Mouse (Mus musculus): ENCODE results near the gene Gm10401. TPM values are rescaled to one million over a fixed set of nuclear protein-coding genes. Genes with fewer than 3 reads are reported as not detected.
A peak's percentile ranks its signal among the peaks of the same experiment; 100 is the strongest.
"Not testable (repeated sequence)": the region's sequence is repeated elsewhere in the genome, so short reads cannot be mapped to it uniquely, and the experiment has no call there.

Gm10401 gene
- polyA plus RNA-seq, 1 experiment from 2014 or later, result 8.5 TPM

- not testable (repeated sequence) for H3K9me3 ChIP-seq (replicated peaks; ENCODE audit: control insufficient read depth, low read length); H3K4me2 ChIP-seq (ENCODE audit: low read depth, low read length); ATAC-seq (ENCODE audit: low read depth); H3K4me1 ChIP-seq (ENCODE audit: control insufficient read depth, low read depth, low read length); H3K27ac ChIP-seq (ENCODE audit: low read length); H3K27me3 ChIP-seq (ENCODE audit: control insufficient read depth, insufficient read depth, low read depth, low read length); H3K4me3 ChIP-seq (ENCODE audit: low read depth, low read length); H3K36me3 ChIP-seq (ENCODE audit: control insufficient read depth, insufficient read depth); H3K9ac ChIP-seq (ENCODE audit: low read depth, low read length)
- WGBS (ENCODE audit: insufficient replicate concordance), result 87% methylated on average over 23 of the region's 23 CpGs
Measured at GRCm38 (mm10) chr5:115103253-115103652, 5.2 kb upstream of the Gm10401 start.

GRCm38 (mm10) chr5:115102231-115102630 is 4.1 kb upstream of the Gm10401 start:
- Histone ChIP-seq H3K27me3 (ENCODE audit: control insufficient read depth, insufficient read depth, low read depth, low read length) (no peaks in the 10 kb centered on the region), H3K9ac (ENCODE audit: low read depth, low read length) (no peak overlapping the region), H3K4me2 (ENCODE audit: low read depth, low read length) (no peak overlapping the region), H3K4me1 (ENCODE audit: control insufficient read depth, low read depth, low read length) (no peaks in the 10 kb centered on the region), H3K9me3 (replicated peaks; ENCODE audit: control insufficient read depth, low read length) (no peaks in the 10 kb centered on the region), H3K27ac (ENCODE audit: low read length) (no peak overlapping the region), H3K36me3 (ENCODE audit: control insufficient read depth, insufficient read depth) (peaks cover 20% of the 10 kb centered on the region), H3K4me3 (ENCODE audit: low read depth, low read length) (no peak overlapping the region)
- 80% methylated on average over 2 of the region's 2 CpGs for WGBS (ENCODE audit: insufficient replicate concordance)
- ATAC-seq (ENCODE audit: low read depth), result no peak

GRCm38 (mm10) chr5:115100473-115100872 is 2.4 kb upstream of the Gm10401 start:
- H3K4me3 ChIP-seq (ENCODE audit: low read depth, low read length), result no peak overlapping the region
- no peak overlapping the region for H3K9ac ChIP-seq (ENCODE audit: low read depth, low read length)
- no peaks in the 10 kb centered on the region for H3K4me1 ChIP-seq (ENCODE audit: control insufficient read depth, low read depth, low read length)
- H3K27me3 ChIP-seq (ENCODE audit: control insufficient read depth, insufficient read depth, low read depth, low read length), result no peaks in the 10 kb centered on the region
- no peak overlapping the region for H3K4me2 ChIP-seq (ENCODE audit: low read depth, low read length)
- peaks cover 35% of the 10 kb centered on the region for H3K36me3 ChIP-seq (ENCODE audit: control insufficient read depth, insufficient read depth)
- H3K9me3 ChIP-seq (replicated peaks; ENCODE audit: control insufficient read depth, low read length), result no peaks in the 10 kb centered on the region
- ATAC-seq (ENCODE audit: low read depth), result peak; percentile 39
- 67% methylated on average over 6 of the region's 6 CpGs for WGBS (ENCODE audit: insufficient replicate concordance)
- no peak overlapping the region for H3K27ac ChIP-seq (ENCODE audit: low read length)

- Histone ChIP-seq H3K27me3 (ENCODE audit: control insufficient read depth, insufficient read depth, low read depth, low read length) (no peaks in the 10 kb centered on the region), H3K36me3 (ENCODE audit: control insufficient read depth, insufficient read depth) (peaks cover 40% of the 10 kb centered on the region), H3K9me3 (replicated peaks; ENCODE audit: control insufficient read depth, low read length) (no peaks in the 10 kb centered on the region), H3K4me1 (ENCODE audit: control insufficient read depth, low read depth, low read length) (no peaks in the 10 kb centered on the region), H3K4me3 (ENCODE audit: low read depth, low read length) (no peak overlapping the region), H3K27ac (ENCODE audit: low read length) (no peak overlapping the region), H3K4me2 (ENCODE audit: low read depth, low read length) (no peak overlapping the region), H3K9ac (ENCODE audit: low read depth, low read length) (no peak overlapping the region)
- ATAC-seq (ENCODE audit: low read depth), result no peak
- WGBS (ENCODE audit: insufficient replicate concordance), result 76% methylated on average over 9 of the region's 9 CpGs
Measured at GRCm38 (mm10) chr5:115099991-115100390, 1.9 kb upstream of the Gm10401 start.

- H3K9me3 ChIP-seq (replicated peaks; ENCODE audit: control insufficient read depth, low read length), result no peaks in the 10 kb centered on the region
- H3K27me3 ChIP-seq (ENCODE audit: control insufficient read depth, insufficient read depth, low read depth, low read length), result no peaks in the 10 kb centered on the region
- peaks cover 42% of the 10 kb centered on the region for H3K36me3 ChIP-seq (ENCODE audit: control insufficient read depth, insufficient read depth)
- no peaks in the 10 kb centered on the region for H3K4me1 ChIP-seq (ENCODE audit: control insufficient read depth, low read depth, low read length)
- WGBS (ENCODE audit: insufficient replicate concordance), result 73% methylated on average over 5 of the region's 5 CpGs
- no peak overlapping the region for H3K4me2 ChIP-seq (ENCODE audit: low read depth, low read length)
- H3K9ac ChIP-seq (ENCODE audit: low read depth, low read length), result no peak overlapping the region
- no peak overlapping the region for H3K27ac ChIP-seq (ENCODE audit: low read length)
- ATAC-seq (ENCODE audit: low read depth), result peak; percentile 37; the same call in 1 of the 2 replicates
- H3K4me3 ChIP-seq (ENCODE audit: low read depth, low read length), result no peak overlapping the region
Measured at GRCm38 (mm10) chr5:115099530-115099929, 1.4 kb upstream of the Gm10401 start.

- Histone ChIP-seq H3K4me2 (ENCODE audit: low read depth, low read length) (no peak overlapping the region), H3K9ac (ENCODE audit: low read depth, low read length) (no peak overlapping the region), H3K9me3 (replicated peaks; ENCODE audit: control insufficient read depth, low read length) (no peaks in the 10 kb centered on the region), H3K27me3 (ENCODE audit: control insufficient read depth, insufficient read depth, low read depth, low read length) (no peaks in the 10 kb centered on the region), H3K4me1 (ENCODE audit: control insufficient read depth, low read depth, low read length) (no peaks in the 10 kb centered on the region), H3K36me3 (ENCODE audit: control insufficient read depth, insufficient read depth) (peaks cover 54% of the 10 kb centered on the region), H3K27ac (ENCODE audit: low read length) (no peak overlapping the region), H3K4me3 (ENCODE audit: low read depth, low read length) (no peak overlapping the region)
- 90% methylated on average over 6 of the region's 6 CpGs for WGBS (ENCODE audit: insufficient replicate concordance)
- no peak for ATAC-seq (ENCODE audit: low read depth)
Measured at GRCm38 (mm10) chr5:115091776-115092175, 6.3 kb downstream of the Gm10401 start.

- no peak overlapping the region for H3K9ac ChIP-seq (ENCODE audit: low read depth, low read length)
- no peak overlapping the region for H3K4me3 ChIP-seq (ENCODE audit: low read depth, low read length)
- H3K4me1 ChIP-seq (ENCODE audit: control insufficient read depth, low read depth, low read length), result no peaks in the 10 kb centered on the region
- H3K9me3 ChIP-seq (replicated peaks; ENCODE audit: control insufficient read depth, low read length), result no peaks in the 10 kb centered on the region
- H3K27me3 ChIP-seq (ENCODE audit: control insufficient read depth, insufficient read depth, low read depth, low read length), result no peaks in the 10 kb centered on the region
- 61% methylated on average over 3 of the region's 3 CpGs for WGBS (ENCODE audit: insufficient replicate concordance)
- peaks cover 51% of the 10 kb centered on the region for H3K36me3 ChIP-seq (ENCODE audit: control insufficient read depth, insufficient read depth)
- no peak overlapping the region for H3K4me2 ChIP-seq (ENCODE audit: low read depth, low read length)
- no peak overlapping the region for H3K27ac ChIP-seq (ENCODE audit: low read length)
- ATAC-seq (ENCODE audit: low read depth), result no peak
Measured at GRCm38 (mm10) chr5:115091015-115091414, 7.1 kb downstream of the Gm10401 start.

GRCm38 (mm10) chr5:115089592-115090268 is 8.4 kb downstream of the Gm10401 start:
- no peak overlapping the region for H3K4me3 ChIP-seq (ENCODE audit: low read depth, low read length)
- no peak overlapping the region for H3K27ac ChIP-seq (ENCODE audit: low read length)
- H3K4me2 ChIP-seq (ENCODE audit: low read depth, low read length), result no peak overlapping the region
- H3K9me3 ChIP-seq (replicated peaks; ENCODE audit: control insufficient read depth, low read length), result no peaks in the 10 kb centered on the region
- H3K27me3 ChIP-seq (ENCODE audit: control insufficient read depth, insufficient read depth, low read depth, low read length), result no peaks in the 10 kb centered on the region
- no peak for ATAC-seq (ENCODE audit: low read depth)
- 93% methylated on average over 5 of the region's 5 CpGs for WGBS (ENCODE audit: insufficient replicate concordance)
- H3K9ac ChIP-seq (ENCODE audit: low read depth, low read length), result no peak overlapping the region
- peaks cover 47% of the 10 kb centered on the region for H3K36me3 ChIP-seq (ENCODE audit: control insufficient read depth, insufficient read depth)
- H3K4me1 ChIP-seq (ENCODE audit: control insufficient read depth, low read depth, low read length), result peaks cover 4% of the 10 kb centered on the region

- Histone ChIP-seq H3K27me3 (ENCODE audit: control insufficient read depth, insufficient read depth, low read depth, low read length) (no peaks in the 10 kb centered on the region), H3K9ac (ENCODE audit: low read depth, low read length) (no peak overlapping the region), H3K4me3 (ENCODE audit: low read depth, low read length) (no peak overlapping the region), H3K4me2 (ENCODE audit: low read depth, low read length) (no peak overlapping the region), H3K27ac (ENCODE audit: low read length) (no peak overlapping the region), H3K4me1 (ENCODE audit: control insufficient read depth, low read depth, low read length) (peaks cover 6% of the 10 kb centered on the region), H3K36me3 (ENCODE audit: control insufficient read depth, insufficient read depth) (peaks cover 59% of the 10 kb centered on the region), H3K9me3 (replicated peaks; ENCODE audit: control insufficient read depth, low read length) (no peaks in the 10 kb centered on the region)
- ATAC-seq (ENCODE audit: low read depth), result no peak
- 92% methylated on average over 2 of the region's 2 CpGs for WGBS (ENCODE audit: insufficient replicate concordance)
Measured at GRCm38 (mm10) chr5:115085675-115086074, 12.4 kb downstream of the Gm10401 start.

Data from liver, embryonic 16.5 days (tissue).